Mouse (Mus musculus): ENCODE data around the gene Trh. TPM values are rescaled to one million over a fixed set of nuclear protein-coding genes. Genes with fewer than 3 reads are reported as not detected.

The Trh gene
- total RNA-seq, 2 experiments from 2014 or later = 1.3 to 2.2 TPM

DNA sequence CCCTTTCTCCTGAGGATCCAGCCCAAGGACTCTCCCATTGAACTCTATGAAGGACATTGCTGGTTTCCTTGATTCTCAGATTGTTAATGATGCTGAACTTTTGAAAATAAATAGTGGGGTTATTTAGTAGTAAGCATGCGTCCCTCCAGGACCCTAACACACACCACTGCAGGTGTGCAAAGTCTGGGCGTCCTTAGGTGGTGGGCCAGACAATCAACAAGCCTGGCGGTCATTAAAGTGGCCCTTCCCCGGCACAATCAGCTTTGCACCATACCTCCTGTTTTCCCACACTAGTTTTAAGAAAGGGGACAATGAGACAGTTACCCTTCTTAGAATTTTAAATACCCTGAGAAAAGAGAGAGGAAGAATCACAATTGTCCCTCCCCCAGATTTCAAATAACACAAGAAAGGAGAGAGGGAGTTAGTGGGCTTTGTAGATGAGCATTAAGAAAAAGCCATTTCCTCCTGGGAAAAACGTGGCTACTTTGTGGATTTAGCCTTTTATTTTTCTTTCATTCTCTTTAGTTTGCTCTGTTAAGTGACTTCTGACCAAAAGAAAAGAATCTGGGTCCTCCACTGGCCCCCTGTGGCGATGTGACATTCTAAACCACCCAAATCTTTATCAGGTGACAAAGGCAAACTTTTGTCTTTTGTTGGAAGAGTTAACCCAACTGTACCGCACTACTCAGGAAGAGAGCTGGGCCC is 2.9 kb upstream of the Trh start:
- Histone ChIP-seq H3K4me3 (no peak overlapping the region), H3K27ac (no peak overlapping the region)
- no peak for DNase-seq (ENCODE audit: low spot score in 2 of 2)
- no peak for TF ChIP-seq CTCF (conservative IDR thresholded peaks at IDR 0.05)

DNA sequence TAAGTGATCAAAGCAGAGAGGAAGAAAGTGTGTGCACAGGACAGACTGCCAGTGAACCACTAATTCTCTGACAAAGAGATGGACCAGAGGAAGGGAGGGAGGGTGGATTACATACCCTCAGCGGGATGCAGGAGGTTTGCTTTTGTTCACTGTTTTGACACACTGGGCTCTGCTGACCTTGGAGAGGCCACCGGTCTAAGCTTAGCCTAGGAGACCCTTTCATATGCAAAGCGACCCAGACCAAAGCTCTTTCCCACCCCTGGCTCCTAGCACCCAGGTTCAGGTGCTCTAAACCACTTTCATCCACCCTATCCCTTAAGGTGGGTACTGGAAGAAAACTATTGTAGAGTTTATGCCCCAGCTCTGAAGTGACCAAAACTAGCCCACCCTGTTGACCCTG is 1.9 kb upstream of the Trh start:
- DNase-seq (ENCODE audit: low spot score in 2 of 2) = no peak

DNA sequence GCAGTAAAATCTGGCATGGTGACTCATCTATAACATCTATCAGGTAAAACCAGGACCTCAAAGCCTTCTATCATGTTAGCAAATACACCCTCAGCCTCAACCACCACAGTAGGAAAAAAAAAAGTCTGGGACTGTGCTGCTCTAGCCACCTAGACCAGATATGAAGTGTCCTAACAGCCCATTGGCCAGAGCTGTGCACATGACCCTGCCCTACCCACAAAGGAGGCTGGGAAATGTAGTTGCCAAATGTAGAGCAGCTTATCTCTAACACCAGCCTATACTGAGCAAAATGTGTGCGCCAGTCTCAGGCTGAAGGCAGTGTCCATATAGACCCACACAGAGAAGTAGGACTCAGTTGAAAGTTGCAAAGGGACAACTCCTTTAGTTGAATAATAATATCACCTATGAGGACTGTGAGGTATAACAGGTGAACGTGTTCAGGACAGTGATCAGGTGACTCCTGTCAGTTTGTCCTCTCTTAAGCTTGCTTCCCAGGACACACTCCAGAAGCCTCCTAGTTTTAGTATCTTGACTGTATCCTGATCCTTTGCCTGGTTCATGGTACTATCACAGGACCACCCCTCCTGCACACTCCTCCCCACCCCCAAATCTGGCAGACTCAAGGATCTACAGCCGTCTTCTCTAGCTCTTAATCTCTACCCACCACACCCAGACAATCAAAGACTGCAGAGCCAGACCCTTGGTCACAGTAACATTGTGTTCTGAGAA is 3.1 kb downstream of the Trh start:
- H3K4me3 ChIP-seq = no peak overlapping the region
- TF ChIP-seq CTCF (conservative IDR thresholded peaks at IDR 0.05) = no peak
- no peak overlapping the region for H3K27ac ChIP-seq
- DNase-seq (ENCODE audit: low spot score in 2 of 2) = peak; percentile 42 to 51

More for the DNA sequence above, 1.9 kb upstream of the Trh start:
- no peak overlapping the region for H3K4me3 ChIP-seq
- H3K27ac ChIP-seq = no peak overlapping the region
- no peak for TF ChIP-seq CTCF (conservative IDR thresholded peaks at IDR 0.05)

DNA sequence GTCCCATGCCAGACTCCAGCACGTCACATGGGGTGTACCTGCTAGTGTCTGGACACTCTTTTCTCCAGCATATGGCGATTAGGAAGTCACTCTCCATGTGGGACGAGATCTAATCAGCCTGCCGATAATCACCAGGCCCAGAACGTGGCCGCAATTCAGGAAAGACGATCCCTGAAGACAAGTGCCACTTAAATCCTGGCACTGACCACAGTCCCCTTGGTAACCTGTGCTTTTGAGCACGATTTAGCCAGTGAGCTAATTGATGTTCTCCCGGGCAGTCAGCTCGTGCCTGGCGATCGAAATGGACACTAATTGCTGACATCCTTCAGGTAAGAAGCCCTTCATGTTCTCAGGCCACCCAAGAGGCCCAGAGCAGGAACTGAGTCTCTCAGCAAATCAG is 9.4 kb downstream of the Trh start:
- DNase-seq (ENCODE audit: low spot score in 2 of 2) = no peak
- TF ChIP-seq CTCF (conservative IDR thresholded peaks at IDR 0.05) = no peak
- Histone ChIP-seq H3K27ac (no peak overlapping the region), H3K4me3 (no peak overlapping the region)

DNA sequence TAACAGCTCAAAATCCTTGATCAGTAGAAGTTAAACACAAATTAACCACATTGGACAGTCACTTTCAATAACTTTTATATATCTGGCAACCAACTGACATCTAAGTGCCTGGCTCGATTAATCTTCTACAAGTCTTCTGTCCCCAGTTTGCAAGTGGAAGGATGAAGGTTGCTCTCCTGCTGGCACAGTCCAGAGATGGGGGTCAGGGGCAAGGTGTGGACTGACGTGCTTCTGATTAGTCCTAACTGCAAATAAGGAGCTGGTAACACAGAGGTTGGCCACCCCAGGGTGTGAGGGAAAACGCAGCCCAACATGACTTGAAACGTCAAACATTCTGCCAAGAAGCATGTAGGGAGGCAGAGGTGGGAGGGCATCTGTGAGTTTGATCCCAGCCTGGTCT is 12.7 kb downstream of the Trh start:
- no peak for DNase-seq (ENCODE audit: low spot score in 2 of 2)
- TF ChIP-seq CTCF (conservative IDR thresholded peaks at IDR 0.05) = no peak
- no peak overlapping the region for H3K4me3 ChIP-seq
- no peak overlapping the region for H3K27ac ChIP-seq

DNA sequence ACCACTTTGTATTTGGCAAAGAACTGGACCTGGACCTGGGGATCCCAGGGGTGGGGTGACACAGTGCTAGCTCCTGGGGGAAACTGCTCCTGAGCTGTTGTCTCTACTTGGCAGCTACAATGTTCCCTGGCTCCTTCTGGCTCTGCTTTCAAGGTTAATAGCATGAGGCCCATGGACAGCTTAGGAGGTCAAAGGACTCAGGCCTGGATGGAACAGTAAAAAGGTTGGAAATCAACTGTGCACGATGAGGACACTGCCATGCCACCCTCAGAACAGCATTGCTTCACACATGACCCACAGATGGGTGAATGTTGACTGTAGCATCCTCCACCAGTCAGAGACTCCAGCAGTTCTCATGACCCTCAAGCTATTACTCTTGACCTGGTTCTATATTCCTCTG is 13.1 kb downstream of the Trh start:
- no peak for TF ChIP-seq CTCF (conservative IDR thresholded peaks at IDR 0.05)
- Histone ChIP-seq H3K27ac (no peak overlapping the region), H3K4me3 (no peak overlapping the region)
- DNase-seq (ENCODE audit: low spot score in 2 of 2) = no peak

DNA sequence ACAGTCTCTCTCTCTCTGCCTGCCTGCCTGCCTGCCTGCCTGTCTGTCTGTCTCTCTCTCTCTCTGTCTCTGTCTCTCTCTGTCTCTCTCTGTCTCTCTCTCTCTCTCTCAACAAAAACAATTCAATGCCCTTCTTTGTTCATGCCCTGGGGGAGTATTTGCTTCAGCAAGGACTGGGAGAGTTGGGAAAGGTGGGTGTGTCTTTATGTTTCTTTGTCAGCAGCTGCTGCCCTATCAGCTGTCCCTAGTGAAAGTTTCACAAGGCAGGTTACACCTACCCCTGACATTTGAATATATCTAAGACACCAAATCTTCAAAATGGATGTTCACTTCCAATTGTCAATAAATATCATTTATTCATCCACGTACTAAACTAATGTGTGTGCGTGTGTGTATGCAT is 14.9 kb downstream of the Trh start:
- TF ChIP-seq CTCF (conservative IDR thresholded peaks at IDR 0.05) = no peak
- no peak for DNase-seq (ENCODE audit: low spot score in 2 of 2)
- Histone ChIP-seq H3K4me3 (no peak overlapping the region), H3K27ac (no peak overlapping the region)

DNA sequence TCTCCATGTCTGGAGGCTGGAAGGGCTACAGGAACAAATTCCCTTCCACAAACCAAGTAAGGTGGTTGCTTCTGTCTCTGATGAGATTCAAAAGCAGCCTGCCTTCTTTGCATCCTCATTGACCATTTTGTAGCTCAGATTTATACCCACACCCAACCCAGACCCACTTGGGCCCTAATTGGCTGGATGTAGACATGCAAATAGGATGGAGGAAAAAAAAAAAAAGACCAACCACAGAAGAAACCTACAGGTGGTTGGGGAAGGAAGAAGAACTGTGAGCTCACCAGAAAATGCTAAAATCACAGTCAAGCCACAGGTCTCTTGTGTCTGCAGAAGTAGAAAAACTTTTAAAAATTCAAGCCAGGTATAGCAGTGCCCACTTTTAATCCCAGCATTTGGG is 15.3 kb downstream of the Trh start:
- no peak for DNase-seq (ENCODE audit: low spot score in 2 of 2)
- no peak for TF ChIP-seq CTCF (conservative IDR thresholded peaks at IDR 0.05)
- no peak overlapping the region for H3K27ac ChIP-seq
- no peak overlapping the region for H3K4me3 ChIP-seq

DNA sequence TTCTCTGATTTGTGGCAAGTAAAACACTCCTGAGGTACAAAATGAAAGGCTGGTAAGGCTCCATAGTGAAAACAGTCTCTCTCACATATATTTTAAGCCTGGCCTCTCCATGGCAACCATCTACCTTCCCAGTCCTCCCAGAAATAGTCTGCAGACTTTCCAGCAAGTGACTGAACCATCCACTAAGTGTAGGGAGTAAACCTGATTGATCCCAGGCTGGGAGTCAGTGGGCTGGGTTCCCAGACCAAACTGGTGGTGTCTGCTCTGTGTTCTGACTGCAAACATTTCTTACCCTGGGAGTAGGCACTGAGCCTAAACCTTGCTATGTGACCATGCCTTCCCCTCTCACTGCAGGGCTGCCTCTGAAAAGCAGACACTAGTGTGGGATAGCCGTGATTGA is 19.5 kb downstream of the Trh start:
- H3K4me3 ChIP-seq = no peak overlapping the region
- H3K27ac ChIP-seq = no peak overlapping the region
- no peak for DNase-seq (ENCODE audit: low spot score in 2 of 2)
- no peak for TF ChIP-seq CTCF (conservative IDR thresholded peaks at IDR 0.05)

DNA sequence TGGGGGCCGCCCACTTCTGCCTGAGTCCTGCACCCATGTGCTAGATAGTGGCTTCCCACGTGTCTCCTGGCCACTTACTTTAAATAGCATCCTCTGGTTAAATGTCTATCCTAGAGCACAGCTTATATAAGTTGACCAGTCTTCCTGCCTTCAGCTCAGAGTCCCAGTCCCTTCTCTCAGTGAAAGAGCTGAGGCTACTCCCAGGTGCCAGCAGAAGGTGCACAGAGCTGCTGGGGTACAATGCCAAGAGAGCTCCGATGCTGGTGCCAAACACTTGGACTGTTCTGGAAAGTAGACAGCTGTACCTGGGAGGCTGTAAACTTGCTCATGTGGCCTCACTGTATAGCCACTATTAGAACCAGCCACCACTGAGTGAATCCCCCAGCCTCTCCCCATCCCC is 22.4 kb downstream of the Trh start:
- H3K27ac ChIP-seq = no peak overlapping the region
- no peak overlapping the region for H3K4me3 ChIP-seq
- no peak for TF ChIP-seq CTCF (conservative IDR thresholded peaks at IDR 0.05)
- no peak for DNase-seq (ENCODE audit: low spot score in 2 of 2)

DNA sequence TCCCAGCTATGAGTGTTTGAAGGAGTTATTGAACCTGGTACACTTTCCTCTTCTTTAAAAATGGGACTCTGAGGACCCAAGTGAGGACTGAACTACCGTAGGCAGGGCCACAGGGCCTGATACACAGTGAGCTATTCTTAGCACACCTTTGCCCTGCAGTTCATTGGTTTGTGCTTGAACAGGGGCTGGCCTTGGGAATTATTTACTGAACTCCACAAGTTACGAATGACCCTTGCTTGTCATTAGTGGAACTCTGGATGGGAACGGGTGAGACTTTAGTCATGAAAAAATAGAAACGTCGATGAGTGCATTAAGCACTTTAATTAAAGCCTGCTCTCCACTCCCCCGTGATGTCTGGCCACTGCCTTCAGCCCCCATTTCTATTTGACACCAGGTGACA is 22.8 kb downstream of the Trh start:
- TF ChIP-seq CTCF (conservative IDR thresholded peaks at IDR 0.05) = no peak
- H3K4me3 ChIP-seq = no peak overlapping the region
- DNase-seq (ENCODE audit: low spot score in 2 of 2) = no peak
- no peak overlapping the region for H3K27ac ChIP-seq

DNA sequence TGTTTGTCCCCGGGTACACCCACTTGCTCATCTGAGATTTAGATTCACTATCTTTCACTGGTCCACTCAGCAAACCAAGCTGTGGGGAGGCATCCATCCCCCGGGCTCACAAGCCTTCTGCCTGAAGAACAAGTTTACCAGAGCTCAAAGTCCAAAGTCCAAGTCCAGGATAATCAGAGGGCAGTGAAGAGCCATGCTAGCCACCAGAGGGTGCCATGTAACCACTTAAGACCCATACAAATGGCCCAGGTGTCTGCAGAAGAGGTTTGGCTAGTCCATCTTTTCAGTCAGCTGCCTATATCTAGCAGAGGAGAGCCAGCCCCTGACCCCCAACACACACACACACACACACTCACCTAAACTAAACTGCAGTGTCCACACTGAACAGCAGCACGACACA is 25.0 kb downstream of the Trh start:
- peak; percentile 79 for TF ChIP-seq CTCF (conservative IDR thresholded peaks at IDR 0.05)
- DNase-seq (ENCODE audit: low spot score in 2 of 2) = peak; percentile 32 to 60
- Histone ChIP-seq H3K27ac (no peak overlapping the region), H3K4me3 (no peak overlapping the region)

DNA sequence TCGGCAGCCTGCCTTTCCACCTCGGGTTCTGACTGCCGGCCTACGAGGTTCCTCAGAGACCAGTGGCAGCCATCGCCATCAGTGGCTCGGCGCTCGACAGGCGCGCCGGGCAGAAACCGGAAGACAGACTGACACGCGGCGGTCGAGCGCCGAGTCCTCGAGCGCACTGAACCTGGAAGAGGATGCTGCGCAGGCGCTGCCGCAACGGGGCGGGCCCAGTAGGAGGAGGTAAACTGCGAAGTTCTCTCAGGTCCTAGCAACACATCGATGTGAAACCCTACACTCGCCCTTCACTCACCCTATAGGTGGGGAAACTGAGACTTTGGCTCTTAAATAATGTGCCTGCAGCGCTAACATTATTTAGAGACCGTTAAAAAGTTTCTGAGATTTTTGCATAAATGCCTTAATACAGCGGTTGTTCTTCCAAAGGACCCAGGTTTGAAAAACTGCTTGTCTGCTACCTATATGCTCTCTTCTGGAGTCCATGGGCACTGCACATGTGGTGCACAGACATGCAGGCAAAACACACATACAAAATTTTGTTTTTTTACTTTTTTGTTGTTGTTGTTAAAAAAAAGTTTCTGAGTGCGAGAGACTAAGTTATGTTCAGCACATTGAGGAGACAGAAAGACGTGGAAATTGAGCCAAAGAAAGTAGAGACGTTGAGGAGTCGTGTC is 29.5 kb downstream of the Trh start, which contains the start of gene Rbsn:
Rbsn (minus strand) TSS at position 153 of the 677 bp plus-strand sequence.
- TF ChIP-seq CTCF (conservative IDR thresholded peaks at IDR 0.05) = peak; percentile 59
- H3K27ac ChIP-seq = peak within 1 kb of the TSS; percentile 96
- peak within 1 kb of the TSS; percentile 85 for H3K4me3 ChIP-seq
- DNase-seq (ENCODE audit: low spot score in 2 of 2) = peak; percentile 93

All from layer of hippocampus, adult 2 months (tissue).